Mouse (Mus musculus) kidney, adult 2 months (tissue): Measurements from ENCODE around the gene Usp2.

Experiments used
- CTCF ChIP-seq: fragments of 200-500 bp; conservative IDR thresholded peaks from 2 replicates; pipeline ENCODE4 v1.5.1; 2011; ENCODE audit warnings: low read depth, mild to moderate bottlenecking, control low read depth, low read length, moderate library complexity, mixed read lengths; ENCODE audit not compliant: insufficient read depth, insufficient read length
- POLR2A ChIP-seq: fragments of 200-500 bp; IDR thresholded peaks from one replicate; pipeline ENCODE4 v1.6.1; 2011; ENCODE audit warnings: low read depth, low read length, control low read depth

DNA sequence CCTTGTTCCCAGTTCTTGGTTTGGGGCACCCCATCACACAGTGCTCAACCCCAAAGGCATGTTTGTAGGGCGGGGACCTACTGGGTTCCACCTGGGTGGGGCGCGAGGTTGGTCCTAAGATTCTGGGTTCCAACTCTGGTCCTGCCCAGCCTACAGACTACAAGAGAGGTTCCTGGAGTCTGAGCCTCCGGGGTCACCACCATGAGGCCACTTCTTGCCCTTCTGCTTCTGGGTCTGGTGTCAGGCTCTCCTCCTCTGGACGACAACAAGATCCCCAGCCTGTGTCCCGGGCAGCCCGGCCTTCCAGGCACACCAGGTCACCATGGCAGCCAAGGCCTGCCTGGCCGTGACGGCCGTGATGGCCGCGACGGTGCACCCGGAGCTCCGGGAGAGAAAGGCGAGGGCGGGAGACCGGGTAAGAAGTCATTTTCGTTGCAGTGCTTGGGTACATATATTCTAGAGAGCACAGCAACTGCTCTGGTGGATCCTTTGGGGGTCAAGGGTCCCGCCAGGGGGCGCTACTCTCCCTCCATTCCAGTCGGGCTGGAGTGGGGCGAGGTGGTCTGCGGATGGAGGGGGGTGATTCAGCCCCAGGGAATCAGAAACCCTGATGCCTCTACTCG lies 40.8 kb downstream of the Usp2 start:
- TF ChIP-seq CTCF = peak; percentile 32; the same call in 1 of the 2 replicates
- no peak for TF ChIP-seq POLR2A
